Mouse (Mus musculus): ENCODE results near the gene 2810006K23Rik. TPM values are rescaled to one million over a fixed set of nuclear protein-coding genes. Genes with fewer than 3 reads are reported as not detected.
A peak's percentile ranks its signal among the peaks of the same experiment; 100 is the strongest.
"Not testable (repeated sequence)": the region's sequence is repeated elsewhere in the genome, so short reads cannot be mapped to it uniquely, and the experiment has no call there.

The 2810006K23Rik gene
- total RNA-seq, 2 experiments from 2014 or later: 13.2 to 13.6 TPM

DNA sequence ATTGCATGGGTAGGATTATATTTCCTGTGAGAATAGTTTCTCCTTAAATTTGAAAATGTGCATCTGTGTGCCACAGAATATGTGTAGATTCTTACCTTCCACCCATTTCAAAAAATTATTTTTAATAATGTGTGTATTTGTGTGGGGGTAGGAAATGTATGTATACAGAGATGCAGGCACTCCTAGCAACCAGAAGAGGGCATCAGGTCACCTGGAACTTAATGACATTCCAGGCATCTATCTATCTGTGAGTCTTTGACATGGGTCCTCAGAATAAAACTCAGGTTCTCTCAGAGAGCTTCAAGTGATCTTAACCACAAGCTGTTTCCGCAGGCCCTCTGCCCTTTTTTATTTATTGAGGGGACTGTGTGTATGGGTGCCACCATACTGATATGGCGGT, 31.8 kb downstream of the 2810006K23Rik start:
- intact Hi-C loops (cut with DNase I): loop anchor here (10.0 kb wide), 1 partner anchor 175 kb away; the partner anchor contains the start of gene Rilpl1
- DNase-seq (ENCODE audit: extremely low spot score in 1 of 2, low spot score in 2 of 2): no peak
- Histone ChIP-seq H3K4me3 (no peak overlapping the region), H3K27ac (no peak overlapping the region)
- peak; percentile 49 for TF ChIP-seq CTCF (IDR thresholded peaks at IDR 0.05)

GRCm38 (mm10) chr5:124362982-124363381, 35.1 kb downstream of the 2810006K23Rik start, which contains the start of gene Cdk2ap1:
TSS of gene Cdk2ap1 (minus strand) at chr5:124363082.
- peak within 1 kb of the TSS; percentile 69 for H3K27ac ChIP-seq
- H3K4me3 ChIP-seq; intact Hi-C loops (cut with DNase I); DNase-seq (ENCODE audit: extremely low spot score in 1 of 2, low spot score in 2 of 2): not testable (repeated sequence)

GRCm38 (mm10) chr5:124364173-124364918, 36.5 kb downstream of the 2810006K23Rik start:
- Histone ChIP-seq H3K4me3 (no peak overlapping the region), H3K27ac (peak overlapping the region; percentile 69)
- intact Hi-C loops (cut with DNase I): no loop called here
- no peak for DNase-seq (ENCODE audit: extremely low spot score in 1 of 2, low spot score in 2 of 2)
- TF ChIP-seq CTCF (IDR thresholded peaks at IDR 0.05): no peak

DNA sequence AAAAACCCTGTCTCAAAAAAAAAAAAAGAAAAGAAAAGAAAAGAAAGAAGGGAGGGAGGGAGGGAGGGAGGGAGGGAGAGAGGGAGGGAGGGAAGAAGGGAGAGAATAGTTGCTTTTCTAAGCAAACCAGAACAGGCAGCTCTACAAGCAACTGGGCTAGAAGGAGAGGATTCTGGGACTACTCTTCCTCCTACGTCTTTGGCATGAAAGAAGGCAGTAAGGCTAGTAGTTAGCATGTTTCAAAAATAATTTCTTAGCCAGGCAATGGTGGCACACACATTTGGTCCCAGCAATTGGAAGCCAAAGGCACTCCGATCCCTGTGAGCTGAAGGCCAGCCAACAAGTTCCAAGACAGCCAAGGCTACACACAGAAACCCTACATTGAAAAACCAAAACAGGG, 37.9 kb downstream of the 2810006K23Rik start:
- Histone ChIP-seq H3K4me3 (no peak overlapping the region), H3K27ac (no peak overlapping the region)
- no peak for TF ChIP-seq CTCF (IDR thresholded peaks at IDR 0.05)
- no peak for DNase-seq (ENCODE audit: extremely low spot score in 1 of 2, low spot score in 2 of 2)
- intact Hi-C loops (cut with DNase I): no loop called here

DNA sequence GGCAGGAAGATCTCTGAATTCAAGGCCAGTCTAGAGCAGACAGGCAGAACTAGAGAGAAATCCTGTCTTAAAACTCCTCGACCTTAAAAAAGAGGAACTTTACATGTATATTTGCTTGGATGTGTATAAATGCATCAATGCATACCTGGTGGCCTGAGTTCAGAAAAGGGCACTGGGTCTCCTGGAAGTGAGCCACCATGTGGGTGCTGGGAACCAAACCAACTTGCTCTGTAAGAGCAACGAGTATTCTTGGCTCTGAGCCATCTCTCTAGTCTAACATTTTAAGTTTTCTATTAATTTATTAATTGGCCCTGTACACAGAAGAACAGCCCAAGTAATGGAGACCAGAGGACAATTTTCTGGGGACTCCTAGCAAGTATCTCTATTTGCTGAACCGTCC, 38.8 kb downstream of the 2810006K23Rik start:
- no peak overlapping the region for H3K27ac ChIP-seq
- no peak for TF ChIP-seq CTCF (IDR thresholded peaks at IDR 0.05)
- intact Hi-C loops (cut with DNase I): no loop called here
- DNase-seq (ENCODE audit: extremely low spot score in 1 of 2, low spot score in 2 of 2): no peak
- H3K4me3 ChIP-seq: no peak overlapping the region

DNA sequence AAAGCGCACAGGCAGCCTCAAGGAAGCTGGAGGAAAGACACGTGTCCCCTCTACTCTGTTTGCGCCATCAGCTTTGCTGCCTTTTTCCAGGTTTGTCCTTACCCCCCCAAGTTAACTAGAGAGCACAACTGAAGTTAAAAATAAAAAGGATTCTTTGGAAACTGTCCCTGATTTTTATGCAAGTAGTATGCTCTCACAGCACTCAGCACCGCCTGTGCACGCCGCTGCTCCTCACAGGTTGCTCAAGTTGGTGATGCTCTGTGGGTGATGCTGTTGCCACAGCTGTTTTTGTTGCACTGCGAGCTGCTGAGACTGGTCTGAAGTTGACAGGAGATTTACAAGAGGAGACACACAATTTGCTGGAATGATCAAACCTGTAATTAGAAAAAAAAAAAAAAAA, 46.4 kb downstream of the 2810006K23Rik start:
- DNase-seq (ENCODE audit: extremely low spot score in 1 of 2, low spot score in 2 of 2): no peak
- H3K4me3 ChIP-seq: no peak overlapping the region
- TF ChIP-seq CTCF (IDR thresholded peaks at IDR 0.05): no peak
- H3K27ac ChIP-seq: no peak overlapping the region
- intact Hi-C loops (cut with DNase I): loop anchor here (5.0 kb wide), 1 partner anchor 33 kb away; no protein-coding TSS in a partner anchor

- DNase-seq (ENCODE audit: extremely low spot score in 1 of 2, low spot score in 2 of 2): no peak
- Histone ChIP-seq H3K27ac (no peak overlapping the region), H3K4me3 (no peak overlapping the region)
- TF ChIP-seq CTCF (IDR thresholded peaks at IDR 0.05): no peak
- intact Hi-C loops (cut with DNase I): no loop called here
Measured at GRCm38 (mm10) chr5:124376401-124376800, 48.5 kb downstream of the 2810006K23Rik start.

DNA sequence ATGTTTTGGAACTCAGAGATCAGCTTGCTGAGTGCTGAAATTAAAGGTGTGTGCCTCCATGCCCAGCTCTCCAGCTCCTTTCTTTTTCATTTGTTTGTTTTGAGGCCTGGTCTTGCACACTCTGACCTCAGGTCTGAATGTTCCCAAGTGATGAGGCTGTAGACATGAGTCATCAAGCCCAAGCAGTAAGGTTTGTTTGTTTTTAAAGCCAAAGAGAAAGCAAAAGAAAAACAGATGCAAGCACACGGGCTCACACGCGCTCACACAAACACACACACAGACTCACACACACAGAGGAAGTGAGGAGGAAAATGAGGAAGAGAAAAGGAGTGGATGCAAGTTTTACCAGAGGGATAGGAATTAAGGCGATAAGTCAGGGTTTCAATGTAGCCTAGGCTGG, 49.3 kb downstream of the 2810006K23Rik start:
- no peak for TF ChIP-seq CTCF (IDR thresholded peaks at IDR 0.05)
- Histone ChIP-seq H3K27ac (no peak overlapping the region), H3K4me3 (no peak overlapping the region)
- intact Hi-C loops (cut with DNase I): no loop called here
- no peak for DNase-seq (ENCODE audit: extremely low spot score in 1 of 2, low spot score in 2 of 2)

DNA sequence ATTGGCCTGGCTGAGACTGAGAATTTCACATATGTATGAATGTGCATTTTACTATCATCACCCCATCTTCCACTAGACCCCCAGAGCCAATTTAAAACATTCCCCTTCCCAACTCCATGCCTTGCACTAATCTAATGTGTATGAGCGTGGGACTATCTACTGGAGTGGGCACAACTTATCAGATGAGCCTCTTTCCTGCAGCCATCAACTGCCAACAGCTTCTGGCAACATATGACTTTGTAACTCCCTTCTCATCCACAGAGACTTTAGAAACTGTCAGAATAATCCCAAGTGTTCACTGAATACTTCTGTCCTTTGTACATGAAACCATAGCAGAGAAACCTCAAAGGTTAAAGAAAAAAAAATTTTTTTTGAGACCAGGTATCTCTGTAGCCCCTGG, 52.2 kb downstream of the 2810006K23Rik start:
- H3K27ac ChIP-seq: no peak overlapping the region
- intact Hi-C loops (cut with DNase I): no loop called here
- no peak for TF ChIP-seq CTCF (IDR thresholded peaks at IDR 0.05)
- DNase-seq (ENCODE audit: extremely low spot score in 1 of 2, low spot score in 2 of 2): no peak
- H3K4me3 ChIP-seq: no peak overlapping the region

DNA sequence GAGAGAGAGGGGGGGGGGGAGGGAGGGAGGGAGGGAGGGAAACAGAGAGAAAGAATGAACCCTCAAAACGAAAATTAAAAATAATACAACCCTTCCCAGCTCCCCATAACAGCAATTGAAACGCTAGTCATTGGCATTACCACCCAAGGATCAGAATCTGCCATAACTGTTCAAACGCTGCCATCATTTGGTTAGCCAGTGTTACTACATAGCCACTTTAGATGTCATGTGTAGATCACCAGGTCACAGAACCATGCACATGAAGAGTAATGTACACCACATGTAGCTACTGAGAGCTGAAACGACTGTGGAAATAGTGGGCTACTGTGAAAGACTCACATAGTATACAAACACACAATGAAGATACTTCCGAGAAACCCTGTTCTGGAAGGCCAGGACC, 60.0 kb downstream of the 2810006K23Rik start:
- TF ChIP-seq CTCF (IDR thresholded peaks at IDR 0.05): peak; percentile 32
- intact Hi-C loops (cut with DNase I): no loop called here

More for the DNA sequence above, 60.0 kb downstream of the 2810006K23Rik start:
- no peak for DNase-seq (ENCODE audit: extremely low spot score in 1 of 2, low spot score in 2 of 2)
- Histone ChIP-seq H3K27ac (no peak overlapping the region), H3K4me3 (no peak overlapping the region)

Other genes starting within 250 kb of the 2810006K23Rik start
- gene Abcb9, start 232.3 kb upstream of the 2810006K23Rik start, total RNA-seq (2021): 10 to 100 TPM; 55.0 to 57.3 TPM
- gene Ogfod2, start 215.8 kb upstream of the 2810006K23Rik start, total RNA-seq (2021): 10 to 100 TPM; 35.4 to 39.1 TPM
- 10 to 100 TPM; 46.7 to 52.1 TPM for gene Arl6ip4, start 212.0 kb upstream of the 2810006K23Rik start, total RNA-seq (2021)
- gene Pitpnm2, start 78.3 kb upstream of the 2810006K23Rik start, total RNA-seq (2021): 100 to 1,000 TPM; 317 to 336 TPM
- gene Mphosph9, start 117 bp upstream of the 2810006K23Rik start, total RNA-seq (2021): 10 to 100 TPM; 20.9 to 23.1 TPM
- 100 to 1,000 TPM; 163 to 170 TPM for gene Cdk2ap1, start 35.0 kb downstream of the 2810006K23Rik start, total RNA-seq (2021)
- gene Sbno1, start 97.9 kb downstream of the 2810006K23Rik start, total RNA-seq (2021): 100 to 1,000 TPM; 180 to 185 TPM
- gene Kmt5a, start 111.8 kb downstream of the 2810006K23Rik start, total RNA-seq (2021): 10 to 100 TPM; 60.9 to 74.6 TPM
- 10 to 100 TPM; 17.9 to 21.0 TPM for gene Rilpl2, start 150.3 kb downstream of the 2810006K23Rik start, total RNA-seq (2021)
- 10 to 100 TPM; 19.9 to 20.8 TPM for gene Snrnp35, start 155.0 kb downstream of the 2810006K23Rik start, total RNA-seq (2021)
- 10 to 100 TPM; 84.6 to 84.8 TPM for gene Rilpl1, start 203.3 kb downstream of the 2810006K23Rik start, total RNA-seq (2021)
- 10 to 100 TPM; 95.4 to 98.9 TPM for gene Tmed2, start 212.6 kb downstream of the 2810006K23Rik start, total RNA-seq (2021)
- gene Ddx55, start 224.8 kb downstream of the 2810006K23Rik start, total RNA-seq (2021): 10 to 100 TPM; 25.8 to 28.3 TPM